8 mouse cellular contexts compared by ENCODE assay signal in the genomic region with DNA sequence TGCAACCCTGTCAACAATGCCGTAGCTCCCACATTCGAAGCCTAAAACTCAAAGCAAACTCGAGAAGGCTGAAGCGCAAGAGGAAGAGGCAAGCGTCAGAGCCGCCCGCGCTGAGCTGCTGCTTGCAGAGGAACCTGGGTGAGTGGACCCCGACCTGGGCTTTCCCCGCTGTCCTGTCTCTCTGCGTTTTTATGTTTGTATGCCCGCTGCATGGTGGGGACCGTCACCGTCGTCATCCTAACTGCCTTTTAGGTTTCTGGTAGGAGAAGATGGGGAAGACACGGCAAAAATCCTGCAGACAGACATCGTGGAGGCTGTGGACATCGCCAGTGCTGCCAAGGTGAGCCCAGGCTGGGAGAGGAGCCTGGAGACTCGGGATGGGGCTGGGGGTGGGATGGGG. TPM values are rescaled to one million over a fixed set of nuclear protein-coding genes. Genes with fewer than 3 reads are reported as not detected.
A peak's percentile ranks its signal among the peaks of the same experiment; 100 is the strongest.
DNase-seq lines count a peak whose midpoint lies in the region; ATAC-seq and TF ChIP-seq lines count a peak whose summit lies in the region.

No protein-coding gene starts in this region.

- H3K9me3 ChIP-seq in lung, embryonic 15.5 days = no peaks in the 10 kb centered on the region
- H3K9me3 ChIP-seq in intestine, embryonic 16.5 days (ENCODE audit: control insufficient read depth, low read length) = no peaks in the 10 kb centered on the region
- no peaks in the 10 kb centered on the region for H3K9me3 ChIP-seq in neural tube, embryonic 13.5 days

- TF ChIP-seq CTCF in embryonic fibroblast, embryonic 13.5 days (IDR thresholded peaks at IDR 0.05; ENCODE audit: borderline replicate concordance, insufficient read depth, low read length) = no peak

- no peaks in the 10 kb centered on the region for H3K27me3 ChIP-seq in lung, embryonic 15.5 days
- no peaks in the 10 kb centered on the region for H3K27me3 ChIP-seq in intestine, embryonic 16.5 days (replicated peaks; ENCODE audit: control insufficient read depth, insufficient read depth, low read length)
- no peaks in the 10 kb centered on the region for H3K27me3 ChIP-seq in neural tube, embryonic 13.5 days

- peaks cover 44% of the 10 kb centered on the region for H3K36me3 ChIP-seq in lung, embryonic 15.5 days
- peaks cover 19% of the 10 kb centered on the region for H3K36me3 ChIP-seq in intestine, embryonic 16.5 days (ENCODE audit: control insufficient read depth, insufficient read depth, low read length)
- peaks cover 58% of the 10 kb centered on the region for H3K36me3 ChIP-seq in neural tube, embryonic 13.5 days

- ATAC-seq in lung, embryonic 15.5 days (ENCODE audit: borderline replicate concordance, extremely low read depth, low FRiP score, low TSS enrichment) = no peak
- ATAC-seq in intestine, embryonic 16.5 days = no peak
- no peak for ATAC-seq in neural tube, embryonic 13.5 days (ENCODE audit: low read depth)

- peak overlapping the region; percentile 94 for H3K4me2 ChIP-seq in lung, embryonic 15.5 days
- peak overlapping the region; percentile 92 for H3K4me2 ChIP-seq in intestine, embryonic 16.5 days (ENCODE audit: low read depth, low read length)
- H3K4me2 ChIP-seq in neural tube, embryonic 13.5 days = peak overlapping the region; percentile 98

- H3K27ac ChIP-seq in lung, embryonic 15.5 days = no peak overlapping the region
- no peak overlapping the region for H3K27ac ChIP-seq in embryonic fibroblast, embryonic 13.5 days (ENCODE audit: insufficient read depth, low read length)
- H3K27ac ChIP-seq in intestine, embryonic 16.5 days (ENCODE audit: low read length) = no peak overlapping the region
- H3K27ac ChIP-seq in neural tube, embryonic 13.5 days (replicated peaks) = no peak overlapping the region

- 47% methylated on average over 19 of the region's 19 CpGs for WGBS in lung, embryonic 15.5 days
- WGBS in intestine, embryonic 16.5 days = 52% methylated on average over 19 of the region's 19 CpGs
- WGBS in neural tube, embryonic 13.5 days = 60% methylated on average over 19 of the region's 19 CpGs

- DNase-seq in lung, postnatal 14 days = no peak
- no peak for DNase-seq in thymus, postnatal 10 days (ENCODE audit: low spot score in 2 of 2)
- DNase-seq in left cerebral cortex, adult 8-10 months (ENCODE audit: low spot score in 2 of 2) = no peak
- no peak for DNase-seq in left cerebral cortex, adult 11 months (ENCODE audit: low spot score)

- H3K4me3 ChIP-seq in lung, embryonic 15.5 days = peak overlapping the region; percentile 93
- peak overlapping the region; percentile 93 for H3K4me3 ChIP-seq in embryonic fibroblast, embryonic 13.5 days (ENCODE audit: insufficient read depth, low read length)
- peak overlapping the region; percentile 85 for H3K4me3 ChIP-seq in intestine, embryonic 16.5 days (ENCODE audit: low read length)
- H3K4me3 ChIP-seq in neural tube, embryonic 13.5 days = peak overlapping the region; percentile 89

- peaks cover 21% of the 10 kb centered on the region for H3K4me1 ChIP-seq in lung, embryonic 15.5 days
- peaks cover 7% of the 10 kb centered on the region; the same call in 1 of the 2 replicates for H3K4me1 ChIP-seq in embryonic fibroblast, embryonic 13.5 days (ENCODE audit: control insufficient read depth, insufficient read depth, low read length)
- peaks cover 19% of the 10 kb centered on the region for H3K4me1 ChIP-seq in intestine, embryonic 16.5 days (ENCODE audit: control insufficient read depth, insufficient read depth, low read length)
- H3K4me1 ChIP-seq in neural tube, embryonic 13.5 days (replicated peaks) = peaks cover 24% of the 10 kb centered on the region

- H3K9ac ChIP-seq in lung, embryonic 15.5 days = peak overlapping the region; percentile 78
- peak overlapping the region; percentile 87 for H3K9ac ChIP-seq in intestine, embryonic 16.5 days (ENCODE audit: low read depth, low read length)
- H3K9ac ChIP-seq in neural tube, embryonic 13.5 days = peak overlapping the region; percentile 88

- no peak for TF ChIP-seq POLR2A in embryonic fibroblast, embryonic 13.5 days (IDR thresholded peaks at IDR 0.05; ENCODE audit: low read depth, low read length)

RNA-seq across cellular contexts. Expression of gene Wdr46, which starts 0.9 kb away (rescaled TPM):
- polyA plus RNA-seq in lung, embryonic 15.5 days (2015; fragmentation: Nextera tagmentation; extraction: Ambion mirVana) = 33.1 and 34.2 TPM in 2 replicates
- polyA plus RNA-seq in embryonic fibroblast, embryonic 13.5 days (2011; ENCODE audit: insufficient read length, low read depth, missing spikeins) = 20.3 and 20.5 TPM in 2 replicates
- polyA plus RNA-seq in intestine, embryonic 16.5 days (2015; fragmentation: Nextera tagmentation; extraction: Ambion mirVana) = 24.3 and 26.1 TPM in 2 replicates
- 26.9 and 27.6 TPM in 2 replicates for polyA plus RNA-seq in neural tube, embryonic 13.5 days (2015; fragmentation: Nextera tagmentation; extraction: Ambion mirVana)
- total RNA-seq in left cerebral cortex, adult 8-10 months (2022) = 10 to 100 TPM; 10.9 to 14.7 (median 13.7) TPM

RNA-seq across cellular contexts. Expression of gene Pfdn6, which starts 1.2 kb away (rescaled TPM):
- 137 and 153 TPM in 2 replicates for polyA plus RNA-seq in lung, embryonic 15.5 days (2015; fragmentation: Nextera tagmentation; extraction: Ambion mirVana)
- polyA plus RNA-seq in embryonic fibroblast, embryonic 13.5 days (2011; ENCODE audit: insufficient read length, low read depth, missing spikeins) = 80.7 and 87.8 TPM in 2 replicates
- 150 and 167 TPM in 2 replicates for polyA plus RNA-seq in intestine, embryonic 16.5 days (2015; fragmentation: Nextera tagmentation; extraction: Ambion mirVana)
- polyA plus RNA-seq in neural tube, embryonic 13.5 days (2015; fragmentation: Nextera tagmentation; extraction: Ambion mirVana) = 178 and 182 TPM in 2 replicates
- 100 to 1,000 TPM in 1 of 4 experiments, 10 to 100 TPM in 3; 81.6 to 112 (median 95.7) TPM for total RNA-seq in left cerebral cortex, adult 8-10 months (2022)

RNA-seq across cellular contexts. Expression of gene B3galt4, which starts 9.9 kb away (rescaled TPM):
- polyA plus RNA-seq in lung, embryonic 15.5 days (2015; fragmentation: Nextera tagmentation; extraction: Ambion mirVana) = 3.8 and 4.3 TPM in 2 replicates
- polyA plus RNA-seq in embryonic fibroblast, embryonic 13.5 days (2011; ENCODE audit: insufficient read length, low read depth, missing spikeins) = 2.3 and 3.6 TPM in 2 replicates
- 12.6 and 15.5 TPM in 2 replicates for polyA plus RNA-seq in intestine, embryonic 16.5 days (2015; fragmentation: Nextera tagmentation; extraction: Ambion mirVana)
- polyA plus RNA-seq in neural tube, embryonic 13.5 days (2015; fragmentation: Nextera tagmentation; extraction: Ambion mirVana) = 10.8 and 11.7 TPM in 2 replicates
- total RNA-seq in left cerebral cortex, adult 8-10 months (2022) = 1 to 10 TPM; 5.8 to 6.9 (median 6.2) TPM

RNA-seq across cellular contexts. Expression of gene Rgl2, which starts 12.0 kb away (rescaled TPM):
- 47.7 and 57.8 TPM in 2 replicates for polyA plus RNA-seq in lung, embryonic 15.5 days (2015; fragmentation: Nextera tagmentation; extraction: Ambion mirVana)
- polyA plus RNA-seq in embryonic fibroblast, embryonic 13.5 days (2011; ENCODE audit: insufficient read length, low read depth, missing spikeins) = 36.1 and 45.1 TPM in 2 replicates
- 24.4 and 25.9 TPM in 2 replicates for polyA plus RNA-seq in intestine, embryonic 16.5 days (2015; fragmentation: Nextera tagmentation; extraction: Ambion mirVana)
- 59.5 and 64.7 TPM in 2 replicates for polyA plus RNA-seq in neural tube, embryonic 13.5 days (2015; fragmentation: Nextera tagmentation; extraction: Ambion mirVana)
- 10 to 100 TPM; 48.9 to 73.4 (median 60.6) TPM for total RNA-seq in left cerebral cortex, adult 8-10 months (2022)

RNA-seq across cellular contexts. Expression of gene Vps52, which starts 14.2 kb away (rescaled TPM):
- 49.3 and 55.4 TPM in 2 replicates for polyA plus RNA-seq in lung, embryonic 15.5 days (2015; fragmentation: Nextera tagmentation; extraction: Ambion mirVana)
- polyA plus RNA-seq in embryonic fibroblast, embryonic 13.5 days (2011; ENCODE audit: insufficient read length, low read depth, missing spikeins) = 34.0 and 35.7 TPM in 2 replicates
- polyA plus RNA-seq in intestine, embryonic 16.5 days (2015; fragmentation: Nextera tagmentation; extraction: Ambion mirVana) = 46.3 and 48.1 TPM in 2 replicates
- 63.5 and 67.5 TPM in 2 replicates for polyA plus RNA-seq in neural tube, embryonic 13.5 days (2015; fragmentation: Nextera tagmentation; extraction: Ambion mirVana)
- total RNA-seq in left cerebral cortex, adult 8-10 months (2022) = 10 to 100 TPM; 70.6 to 79.6 (median 72.8) TPM
